Mouse (Mus musculus) layer of hippocampus, adult 9-10 months (tissue): Measurements from ENCODE around the gene Samd4b.
A peak's percentile ranks its signal among the peaks of the same experiment; 100 is the strongest.
"Not testable (repeated sequence)": the region's sequence is repeated elsewhere in the genome, so short reads cannot be mapped to it uniquely, and the experiment has no call there.

Source experiments
- DNase-seq: peaks from one replicate; pipeline ENCODE4 v3.0.0; 2022; ENCODE audit warnings: low spot score

Gene Samd4b

GRCm38 (mm10) chr7:28561967-28562366, 36.0 kb downstream of the Samd4b start:
- no peak for DNase-seq

GRCm38 (mm10) chr7:28560856-28561255, 37.1 kb downstream of the Samd4b start:
- no peak for DNase-seq

- DNase-seq, result no peak
These were observed 39.5 kb downstream of the Samd4b start for GRCm38 (mm10) chr7:28558486-28558885.

- DNase-seq, result no peak
These were observed 40.2 kb downstream of the Samd4b start for GRCm38 (mm10) chr7:28557708-28558107.

GRCm38 (mm10) chr7:28557069-28557468, 40.9 kb downstream of the Samd4b start:
- no peak for DNase-seq

- DNase-seq, result no peak
These were observed 41.9 kb downstream of the Samd4b start for GRCm38 (mm10) chr7:28555939-28556535.

GRCm38 (mm10) chr7:28553076-28553475, 44.9 kb downstream of the Samd4b start:
- no peak for DNase-seq

- no peak for DNase-seq
These were observed 50.3 kb downstream of the Samd4b start for GRCm38 (mm10) chr7:28547628-28548027.

- no peak for DNase-seq
These were observed 50.8 kb downstream of the Samd4b start, which contains the start of gene Nccrp1 for GRCm38 (mm10) chr7:28547154-28547553. Nccrp1 (minus strand) TSS chr7:28547254.

- DNase-seq, result no peak
These were observed 51.3 kb downstream of the Samd4b start for GRCm38 (mm10) chr7:28546649-28547048.

- no peak for DNase-seq
These were observed 52.1 kb downstream of the Samd4b start for GRCm38 (mm10) chr7:28545891-28546210.

- DNase-seq, result no peak
These were observed 52.7 kb downstream of the Samd4b start for GRCm38 (mm10) chr7:28545048-28545890.

GRCm38 (mm10) chr7:28544051-28544601, 53.8 kb downstream of the Samd4b start:
- no peak for DNase-seq

GRCm38 (mm10) chr7:28540526-28540925, 57.4 kb downstream of the Samd4b start, which contains the start of gene Sycn:
Sycn (plus strand) TSS chr7:28540885.
- no peak for DNase-seq

- DNase-seq, result not testable (repeated sequence)
These were observed 59.1 kb downstream of the Samd4b start for GRCm38 (mm10) chr7:28538886-28539285.

- no peak for DNase-seq
These were observed 65.9 kb downstream of the Samd4b start for GRCm38 (mm10) chr7:28532005-28532404.

GRCm38 (mm10) chr7:28527922-28528719, 69.8 kb downstream of the Samd4b start:
- peak; percentile 21 for DNase-seq

- DNase-seq, result not testable (repeated sequence)
These were observed 75.4 kb downstream of the Samd4b start, which contains the start of gene Ifnl3 for GRCm38 (mm10) chr7:28522536-28522935. Ifnl3 (plus strand) TSS chr7:28522836.

GRCm38 (mm10) chr7:28511441-28511840, 86.5 kb downstream of the Samd4b start:
- no peak for DNase-seq

GRCm38 (mm10) chr7:28510405-28510974, 87.5 kb downstream of the Samd4b start, which contains the start of gene Ifnl2:
Ifnl2 (minus strand) TSS chr7:28510455.
- DNase-seq, result not testable (repeated sequence)

GRCm38 (mm10) chr7:28509121-28509520, 88.8 kb downstream of the Samd4b start:
- DNase-seq, result not testable (repeated sequence)

- DNase-seq, result no peak
These were observed 92.4 kb downstream of the Samd4b start for GRCm38 (mm10) chr7:28505585-28505984.
